8 mouse cellular contexts compared by ENCODE assay signal in genomic region chr13:114458886-114459700, GRCm38 (mm10). TPM values are rescaled to one million over a fixed set of nuclear protein-coding genes. Genes with fewer than 3 reads are reported as not detected.
A peak's percentile ranks its signal among the peaks of the same experiment; 100 is the strongest.
DNase-seq lines count a peak whose midpoint lies in the region; ATAC-seq and TF ChIP-seq lines count a peak whose summit lies in the region.

Gene Fst, minus strand, starts transcription at chr13:114458951.

- H3K9ac ChIP-seq in lung, postnatal 0 days (replicated peaks; ENCODE audit: low read depth), result no peak within 1 kb of the TSS

- H3K9me3 ChIP-seq in lung, postnatal 0 days (ENCODE audit: low read length), result no peaks in the 10 kb centered on the region

- peaks cover 26% of the 10 kb centered on the region for H3K27me3 ChIP-seq in kidney, adult 2 months (replicated peaks; ENCODE audit: control insufficient read depth, insufficient read depth, low read length)
- peaks cover 23% of the 10 kb centered on the region; the same call in 1 of the 2 replicates for H3K27me3 ChIP-seq in lung, postnatal 0 days (replicated peaks; ENCODE audit: insufficient read depth, low read length)

- no peaks in the 10 kb centered on the region for H3K4me1 ChIP-seq in kidney, adult 2 months (ENCODE audit: control insufficient read depth, insufficient read depth, low read length)
- H3K4me1 ChIP-seq in lung, postnatal 0 days (ENCODE audit: insufficient read depth, low read depth, low read length), result peaks cover 7% of the 10 kb centered on the region; the same call in 1 of the 2 replicates

- no peak for TF ChIP-seq EP300 in lung, postnatal 0 days (IDR thresholded peaks at IDR 0.05)

- peak within 1 kb of the TSS; percentile 37 for H3K4me3 ChIP-seq in kidney, adult 2 months (ENCODE audit: insufficient read depth, low read depth, low read length)
- H3K4me3 ChIP-seq in lung, postnatal 0 days (ENCODE audit: low read depth, low read length), result peak within 1 kb of the TSS; percentile 57

- peak; percentile 53 for ATAC-seq in lung, postnatal 0 days

- DNase-seq in kidney, adult 2 months, result peak; percentile 11
- DNase-seq in kidney, adult 11 months, result no peak
- peak; percentile 38 to 39 for DNase-seq in adrenal gland, postnatal 36 days
- DNase-seq in gastrocnemius, adult 18-20 months (ENCODE audit: low spot score), result peak; percentile 24
- DNase-seq in induced T-regulatory cell, adult 2 months (ENCODE audit: low read depth), result peak; percentile 14
- peak; percentile 22 for DNase-seq in lung, postnatal 0 days (ENCODE audit: low spot score)
- DNase-seq in retina, postnatal 1 day, result peak; percentile 73
- DNase-seq in urinary bladder, postnatal 25 days (ENCODE audit: low spot score), result no peak

- WGBS in kidney, adult 2 months, result 1% methylated on average over 76 of the region's 77 CpGs
- WGBS in lung, postnatal 0 days, result under 1% methylated on average over 48 of the region's 77 CpGs

- peak within 1 kb of the TSS; percentile 97 for H3K4me2 ChIP-seq in lung, postnatal 0 days (replicated peaks; ENCODE audit: low read depth, low read length)

- TF ChIP-seq CTCF in kidney, adult 2 months (conservative IDR thresholded peaks at IDR 0.05; ENCODE audit: insufficient read depth, insufficient read length, low read depth, low read length), result no peak
- TF ChIP-seq CTCF in lung, postnatal 0 days (IDR thresholded peaks at IDR 0.05), result no peak

- no peak within 1 kb of the TSS for H3K27ac ChIP-seq in kidney, adult 2 months (ENCODE audit: insufficient read depth, low read depth, low read length)
- no peak within 1 kb of the TSS for H3K27ac ChIP-seq in lung, postnatal 0 days (ENCODE audit: low read length)

- TF ChIP-seq POLR2A in kidney, adult 2 months (IDR thresholded peaks at IDR 0.05; ENCODE audit: low read depth, low read length), result no peak

- no peaks in the 10 kb centered on the region for H3K36me3 ChIP-seq in kidney, adult 2 months (ENCODE audit: control insufficient read depth, insufficient read depth, low read length)
- H3K36me3 ChIP-seq in lung, postnatal 0 days (ENCODE audit: insufficient read depth, low read length), result no peaks in the 10 kb centered on the region

RNA-seq across cellular contexts. Expression of gene Fst, which starts in this region (rescaled TPM):
- 6.4 and 6.5 TPM in 2 replicates for polyA plus RNA-seq in kidney, adult 2 months (2012; rRNA removed)
- 10 to 100 TPM; 11.5 to 16.5 TPM for total RNA-seq in adrenal gland, postnatal 36 days (2021)
- 1 to 10 TPM; 4.7 to 6.1 TPM for total RNA-seq in gastrocnemius, adult 18-20 months (2021)
- polyA plus RNA-seq in lung, postnatal 0 days (2015; fragmentation: Nextera tagmentation; extraction: Ambion mirVana), result 3.3 and 4.5 TPM in 2 replicates

Comparison
In these comparisons a context has a peak if more than half of its experiments do, and no peak if none do; other contexts are left out.
1. DNase-seq: peak in kidney, adult 2 months (single experiment), adrenal gland, postnatal 36 days (2 of 2), gastrocnemius, adult 18-20 months (single experiment), induced T-regulatory cell, adult 2 months (single experiment), lung, postnatal 0 days (single experiment) and retina, postnatal 1 day (single experiment); none in kidney, adult 11 months (single experiment) and urinary bladder, postnatal 25 days (single experiment).